Mouse (Mus musculus) limb, embryonic 11.5 days (tissue): Measurements from ENCODE around the gene Fam162a. TPM values are rescaled to one million over a fixed set of nuclear protein-coding genes. Genes with fewer than 3 reads are reported as not detected.
"Not testable (repeated sequence)": the region's sequence is repeated elsewhere in the genome, so short reads cannot be mapped to it uniquely, and the experiment has no call there.

ENCODE experiments used
- ATAC-seq: fragments of 200-750 bp; cut with Nextera tagmentation; 2 replicates; pipeline ENCODE4 v1.8.0; 2017; ENCODE audit warnings: low read depth; ENCODE audit not compliant: insufficient number of reproducible peaks, low FRiP score, low TSS enrichment
- DNase-seq: peaks from one replicate; pipeline ENCODE4 v3.0.0-alpha.2; 2015; ENCODE audit warnings: low spot score
- H3K27ac ChIP-seq: fragments of 300-500 bp; sonication (generic); replicated peaks from 2 replicates; pipeline ENCODE4 v1.5.1; 2014; ENCODE audit warnings: low read depth, mild to moderate bottlenecking, low read length
- H3K27me3 ChIP-seq: fragments of 300-500 bp; sonication (generic); 2 replicates; pipeline ENCODE4 v1.6.1; 2014; ENCODE audit warnings: mild to moderate bottlenecking, low read length, mixed read lengths; ENCODE audit not compliant: control insufficient read depth, insufficient read depth
- H3K36me3 ChIP-seq: fragments of 300-500 bp; sonication (generic); 2 replicates; pipeline ENCODE4 v1.6.1; 2014; ENCODE audit warnings: mild to moderate bottlenecking, low read length, moderate library complexity, mixed read lengths; ENCODE audit not compliant: control insufficient read depth, insufficient read depth
- H3K4me1 ChIP-seq: fragments of 300-500 bp; sonication (generic); 2 replicates; pipeline ENCODE4 v1.6.1; 2014; ENCODE audit warnings: low read length, mixed read lengths; ENCODE audit not compliant: control insufficient read depth, insufficient read depth
- H3K4me2 ChIP-seq: fragments of 300-500 bp; sonication (generic); 2 replicates; pipeline ENCODE4 v1.6.1; 2014; ENCODE audit warnings: low read depth, mild to moderate bottlenecking, moderate library complexity; ENCODE audit not compliant: severe bottlenecking
- H3K4me3 ChIP-seq: fragments of 300-500 bp; sonication (generic); 2 replicates; pipeline ENCODE4 v1.5.1; 2014; ENCODE audit warnings: low read depth, low read length
- H3K9ac ChIP-seq: fragments of 300-500 bp; sonication (generic); 2 replicates; pipeline ENCODE4 v1.6.1; 2014; ENCODE audit warnings: mild to moderate bottlenecking, low read length
- H3K9me3 ChIP-seq: fragments of 300-500 bp; sonication (generic); 2 replicates; pipeline ENCODE4 v1.6.1; 2016; ENCODE audit warnings: low read length; ENCODE audit not compliant: control insufficient read depth
- WGBS: fragments of 180-500 bp; shearing (Covaris S2); extraction: QIAGEN DNeasy Blood & Tissue Kit; methylation state at CpG from one replicate; pipeline ENCODE4 v1.1.7; 2014; 5-methylcytosine and 5-hydroxymethylcytosine counted together
- polyA plus RNA-seq: library from polyadenylated mRNA; unstranded; fragments of >200 nt; fragmentation: Nextera tagmentation; extraction: Ambion mirVana; gene quantifications from 2 replicates; pipeline ENCODE4 v1.2.1, GENCODE M21; 2014

The Fam162a gene
- polyA plus RNA-seq, 1 experiment from 2014 or later, result 359 TPM

DNA sequence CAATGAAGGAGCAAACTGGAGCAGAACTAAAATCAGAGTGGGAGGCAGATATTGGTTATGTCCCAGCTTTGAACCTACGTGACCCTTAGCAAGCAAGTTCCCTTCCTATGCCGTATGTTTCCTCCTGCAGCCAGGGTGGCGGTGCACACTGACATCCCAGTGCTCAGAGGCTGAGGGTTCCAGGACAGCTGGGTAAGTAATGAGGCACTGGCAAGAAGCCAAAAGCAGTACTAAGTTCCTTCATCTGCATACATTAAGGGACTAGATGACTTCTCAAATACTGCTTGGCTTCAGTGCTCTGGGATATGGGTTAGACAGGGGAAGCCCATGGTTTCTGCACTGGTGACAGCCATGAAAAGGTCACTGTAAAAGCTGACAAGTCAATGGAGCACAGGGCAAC lies 3.0 kb downstream of the Fam162a start:
- no peaks in the 10 kb centered on the region for H3K9me3 ChIP-seq
- H3K4me1 ChIP-seq, result 0 out of 2 replicates have a peak, but pooled peaks cover 2% of the 10 kb centered on the region
- H3K36me3 ChIP-seq, result no peaks in the 10 kb centered on the region
- no peak overlapping the region for H3K4me2 ChIP-seq
- DNase-seq (no peak), ATAC-seq (no peak)
- 87% methylated on average over 3 of the region's 3 CpGs for WGBS
- H3K4me3 ChIP-seq, result no peak overlapping the region
- H3K27ac ChIP-seq, result no peak overlapping the region
- no peaks in the 10 kb centered on the region for H3K27me3 ChIP-seq
- H3K9ac ChIP-seq, result no peak overlapping the region

DNA sequence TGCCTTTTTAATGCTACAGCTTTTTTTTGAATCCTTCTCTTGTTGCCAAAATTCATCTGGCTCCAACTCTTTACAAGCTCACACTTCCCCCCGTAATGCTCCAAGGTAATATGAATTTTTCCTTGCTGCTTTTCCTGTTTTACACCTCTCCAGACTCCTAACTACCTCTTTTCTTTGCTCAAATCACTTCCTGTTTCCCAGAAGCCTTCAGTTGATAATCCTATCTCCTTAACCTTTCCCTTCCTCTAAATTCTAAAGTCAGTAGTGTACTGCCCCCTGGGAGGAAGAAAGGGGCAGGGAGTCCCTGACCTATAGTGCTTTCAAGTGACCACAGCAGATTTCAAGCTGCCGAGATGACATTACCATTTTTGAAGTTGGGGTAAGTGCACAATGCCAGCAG lies 3.7 kb downstream of the Fam162a start:
- ATAC-seq, result no peak
- Histone ChIP-seq H3K9ac (no peak overlapping the region), H3K9me3 (no peaks in the 10 kb centered on the region), H3K27ac (no peak overlapping the region), H3K4me1 (0 out of 2 replicates have a peak, but pooled peaks cover 2% of the 10 kb centered on the region), H3K36me3 (no peaks in the 10 kb centered on the region), H3K4me3 (no peak overlapping the region), H3K27me3 (no peaks in the 10 kb centered on the region), H3K4me2 (no peak overlapping the region)
- 69% methylated on average over 2 of the region's 2 CpGs for WGBS
- DNase-seq, result no peak

DNA sequence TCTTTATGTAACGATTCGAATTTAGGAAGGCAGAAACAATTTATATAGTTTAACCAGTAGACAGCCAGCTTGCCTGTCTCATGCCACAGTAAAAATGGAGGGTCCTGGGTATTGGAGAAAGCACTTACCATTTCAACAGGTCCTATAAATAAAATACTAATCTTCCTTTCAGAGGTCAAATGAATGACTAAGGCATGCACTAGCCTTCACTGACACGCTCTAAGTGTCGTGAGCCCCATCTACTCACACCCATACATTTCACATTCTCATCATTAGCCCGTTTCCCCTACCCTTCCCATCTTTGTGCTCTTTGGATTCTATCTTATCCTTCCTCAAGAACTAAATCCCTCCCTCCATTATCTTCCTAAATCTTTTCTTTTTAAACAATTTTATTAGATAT lies 6.5 kb downstream of the Fam162a start:
- Histone ChIP-seq H3K9ac (no peak overlapping the region), H3K4me3 (no peak overlapping the region), H3K36me3 (no peaks in the 10 kb centered on the region), H3K4me2 (no peak overlapping the region), H3K9me3 (no peaks in the 10 kb centered on the region), H3K27me3 (no peaks in the 10 kb centered on the region), H3K27ac (no peak overlapping the region), H3K4me1 (0 out of 2 replicates have a peak, but pooled peaks cover 2% of the 10 kb centered on the region)
- DNase-seq, result no peak
- no peak for ATAC-seq
- 95% methylated on average over 5 of the region's 5 CpGs for WGBS

DNA sequence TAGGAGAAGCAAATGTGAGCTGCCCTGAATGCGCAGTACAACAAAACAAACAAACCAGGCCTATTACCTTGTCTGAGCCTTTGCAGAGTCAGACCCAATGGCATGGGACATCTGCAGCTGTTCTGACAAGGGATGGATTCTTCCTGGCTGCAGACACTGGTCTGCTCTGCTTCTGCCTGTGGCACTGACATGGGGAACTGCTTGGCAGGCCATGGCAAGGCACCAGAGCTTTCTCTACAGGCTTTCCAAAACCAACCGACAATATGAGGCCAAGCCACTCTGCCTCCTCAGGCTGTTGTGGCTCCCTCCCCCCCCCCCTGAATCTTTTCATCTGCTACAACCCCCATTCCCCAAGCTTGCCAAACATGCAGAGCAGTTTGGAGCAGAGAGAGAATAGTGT lies 8.1 kb downstream of the Fam162a start:
- no peaks in the 10 kb centered on the region for H3K36me3 ChIP-seq
- H3K27me3 ChIP-seq, result no peaks in the 10 kb centered on the region
- no peak overlapping the region for H3K27ac ChIP-seq
- H3K9ac ChIP-seq, result no peak overlapping the region
- H3K9me3 ChIP-seq, result no peaks in the 10 kb centered on the region
- WGBS, result 77% methylated on average over 2 of the region's 2 CpGs
- 0 out of 2 replicates have a peak, but pooled peaks cover 2% of the 10 kb centered on the region for H3K4me1 ChIP-seq
- ATAC-seq (no peak), DNase-seq (no peak)
- H3K4me3 ChIP-seq, result no peak overlapping the region
- H3K4me2 ChIP-seq, result no peak overlapping the region

DNA sequence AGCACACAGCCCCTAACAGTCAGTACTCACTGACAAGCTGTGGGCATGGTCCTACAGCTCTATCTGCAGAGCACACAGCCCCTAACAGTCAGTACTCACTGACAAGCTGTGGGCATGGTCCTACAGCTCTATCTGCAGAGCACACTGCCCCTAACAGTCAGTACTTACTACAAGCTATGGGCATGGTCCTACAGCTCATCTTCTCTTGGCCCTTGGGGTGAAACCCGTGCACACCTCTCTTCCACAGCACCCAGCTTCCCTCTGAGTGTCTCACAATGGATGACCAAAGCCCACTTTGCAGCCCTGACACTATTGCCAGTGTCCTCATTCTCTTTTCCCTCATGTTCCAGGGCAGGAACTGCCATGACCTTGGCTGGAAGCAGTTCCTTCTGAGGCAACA lies 8.9 kb downstream of the Fam162a start:
- H3K9me3 ChIP-seq, ATAC-seq, H3K9ac ChIP-seq, H3K27ac ChIP-seq, H3K4me3 ChIP-seq, H3K36me3 ChIP-seq, DNase-seq, H3K4me2 ChIP-seq, H3K4me1 ChIP-seq, H3K27me3 ChIP-seq: not testable (repeated sequence)
- WGBS, result 84% methylated on average over 1 of the region's 1 CpGs

DNA sequence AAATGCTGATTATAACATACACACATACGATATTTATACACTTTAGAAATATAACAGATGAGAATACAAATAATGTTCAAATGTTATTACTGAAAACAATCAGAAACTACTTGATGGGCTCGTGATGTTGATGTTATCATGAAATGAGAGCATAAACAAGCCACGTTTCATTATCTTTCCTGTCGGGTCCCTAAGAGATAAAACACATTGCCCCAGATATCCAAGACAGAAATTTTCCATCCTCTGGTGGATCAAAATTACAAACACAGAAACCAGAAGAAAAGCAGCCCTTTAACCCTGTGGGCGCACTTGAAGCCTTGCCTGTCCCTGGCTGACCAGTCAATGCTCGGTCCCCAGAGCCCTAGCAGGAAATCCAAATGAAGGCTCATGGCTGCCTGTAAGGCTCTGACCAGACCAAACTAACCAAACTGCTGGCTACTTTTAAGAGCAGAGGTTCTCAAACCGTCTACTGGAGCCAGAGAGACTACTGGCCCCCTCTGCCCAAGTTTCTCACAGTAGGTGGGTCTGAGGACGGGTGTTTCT lies 13.4 kb downstream of the Fam162a start:
- Histone ChIP-seq H3K4me2 (no peak overlapping the region), H3K9ac (no peak overlapping the region), H3K4me1 (no peaks in the 10 kb centered on the region), H3K27ac (no peak overlapping the region), H3K9me3 (no peaks in the 10 kb centered on the region), H3K4me3 (no peak overlapping the region), H3K27me3 (no peaks in the 10 kb centered on the region), H3K36me3 (peaks cover 2% of the 10 kb centered on the region; the same call in 1 of the 2 replicates)
- DNase-seq, result no peak
- ATAC-seq, result no peak
- 87% methylated on average over 8 of the region's 8 CpGs for WGBS

DNA sequence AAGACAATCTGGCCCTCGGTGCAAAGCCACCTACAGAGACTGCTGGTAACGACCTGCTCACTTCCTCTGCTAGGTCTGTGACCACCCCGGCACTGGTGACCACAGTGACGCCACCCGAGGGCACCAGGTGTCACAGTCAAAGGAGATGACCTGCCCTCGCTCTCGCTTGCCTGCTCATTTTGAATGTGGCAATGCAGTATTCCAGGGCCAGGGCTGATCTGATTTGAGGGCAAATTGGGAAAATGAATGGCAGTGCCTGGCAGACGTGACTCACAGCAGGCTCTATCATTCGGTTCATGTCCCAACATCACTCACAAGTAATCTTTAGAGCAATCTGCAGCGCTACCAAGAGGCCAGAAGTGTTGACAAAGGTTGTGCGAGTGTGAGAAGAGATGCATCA lies 15.0 kb downstream of the Fam162a start:
- no peak for ATAC-seq
- Histone ChIP-seq H3K27ac (no peak overlapping the region), H3K27me3 (no peaks in the 10 kb centered on the region), H3K9ac (no peak overlapping the region), H3K4me2 (no peak overlapping the region), H3K36me3 (peaks cover 7% of the 10 kb centered on the region; the same call in 1 of the 2 replicates), H3K4me1 (no peaks in the 10 kb centered on the region), H3K9me3 (no peaks in the 10 kb centered on the region), H3K4me3 (no peak overlapping the region)
- DNase-seq, result no peak
- WGBS, result 88% methylated on average over 11 of the region's 11 CpGs

DNA sequence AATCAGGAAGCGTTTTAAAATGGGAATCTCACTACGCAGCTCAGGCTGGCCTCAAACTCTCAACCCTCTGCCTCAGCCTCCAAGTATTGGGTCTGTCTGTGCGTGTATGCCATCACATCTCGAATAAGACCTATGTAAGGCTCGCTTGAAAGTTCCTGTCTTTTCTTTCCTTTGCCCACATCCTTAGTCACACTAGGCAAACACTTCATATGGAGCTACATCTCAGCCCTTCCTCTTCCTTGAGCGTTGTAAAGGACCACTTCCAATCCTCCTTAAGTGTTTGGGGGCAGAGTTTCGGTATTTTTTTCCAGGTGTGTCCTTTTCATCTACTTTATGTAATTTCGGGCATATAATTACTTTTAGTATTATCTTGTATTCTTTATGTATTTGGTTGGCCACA lies 16.5 kb downstream of the Fam162a start:
- Histone ChIP-seq H3K9ac (no peak overlapping the region), H3K36me3 (peaks cover 9% of the 10 kb centered on the region), H3K27ac (no peak overlapping the region), H3K4me1 (no peaks in the 10 kb centered on the region), H3K27me3 (no peaks in the 10 kb centered on the region), H3K9me3 (no peaks in the 10 kb centered on the region), H3K4me3 (no peak overlapping the region), H3K4me2 (no peak overlapping the region)
- ATAC-seq (no peak), DNase-seq (no peak)
- 94% methylated on average over 8 of the region's 8 CpGs for WGBS
